Mouse (Mus musculus): ENCODE measurements around the gene Sppl2b. TPM values are rescaled to one million over a fixed set of nuclear protein-coding genes. Genes with fewer than 3 reads are reported as not detected.

Gene Sppl2b
- total and polyA plus RNA-seq, 3 experiments, result 52.0 to 65.9 TPM; not detected in 1

- no peak for DNase-seq (ENCODE audit: low read depth, low spot score)
- no peak overlapping the region for H3K27ac ChIP-seq (ENCODE audit: control insufficient read depth, low read depth, low read length)
- H3K36me3 ChIP-seq (ENCODE audit: control insufficient read depth in 1 of 2, insufficient read depth in 2 of 2, low read length in 2 of 2), result peaks cover 0 to 2% of the 10 kb centered on the region in 2 experiments; a peak in 1 of 4 replicates
- H3K9ac ChIP-seq (ENCODE audit: control insufficient read depth, low read depth, low read length, poor library complexity, severe bottlenecking), result peak overlapping the region; percentile 87
- peak overlapping the region; percentile 74 to 96 for H3K4me3 ChIP-seq (ENCODE audit: control insufficient read depth in 1 of 2, insufficient read depth in 1 of 2, low read depth in 2 of 2, low read length in 2 of 2)
- H3K9me3 ChIP-seq (replicated peaks; ENCODE audit: insufficient read depth, low read length), result no peaks in the 10 kb centered on the region
- H3K4me1 ChIP-seq (ENCODE audit: control insufficient read depth in 1 of 2, insufficient read depth in 2 of 2, low read length in 2 of 2), result peaks cover 0 to 8% of the 10 kb centered on the region in 2 experiments; a peak in 1 of 4 replicates
- no peaks in the 10 kb centered on the region; a peak in 1 of 4 replicates for H3K27me3 ChIP-seq (ENCODE audit: control insufficient read depth in 1 of 2, insufficient read depth in 2 of 2, low read length in 2 of 2)
- no peak for TF ChIP-seq POLR2A (IDR thresholded peaks at IDR 0.05; ENCODE audit: control insufficient read depth in 1 of 2, insufficient read depth in 1 of 2, low read depth in 1 of 2, low read length in 2 of 2, poor library complexity in 1 of 2)
- no peak for TF ChIP-seq TCF12 (IDR thresholded peaks at IDR 0.05; ENCODE audit: low read depth, low read length)
- no peak for TF ChIP-seq POLR2AphosphoS5 (IDR thresholded peaks at IDR 0.05; ENCODE audit: borderline replicate concordance, low read depth, low read length)
- TF ChIP-seq USF2 (IDR thresholded peaks at IDR 0.05; ENCODE audit: borderline replicate concordance in 1 of 2, insufficient read depth in 1 of 2, low read depth in 1 of 2, low read length in 2 of 2), result no peak
- peaks cover 6% of the 10 kb centered on the region for H3K79me2 ChIP-seq (ENCODE audit: control insufficient read depth, insufficient read depth, low read length, poor library complexity)
Observed at GRCm38 (mm10) chr10:80917336-80917778, 62.3 kb downstream of the Sppl2b start.

GRCm38 (mm10) chr10:80917779-80918434 lies 62.8 kb downstream of the Sppl2b start, which contains the start of gene Lmnb2:
Lmnb2 (minus strand) TSS chr10:80918245.
- peaks cover 0 to 8% of the 10 kb centered on the region in 2 experiments; a peak in 1 of 4 replicates for H3K4me1 ChIP-seq (ENCODE audit: control insufficient read depth in 1 of 2, insufficient read depth in 2 of 2, low read length in 2 of 2)
- peak within 1 kb of the TSS; percentile 74 to 96 for H3K4me3 ChIP-seq (ENCODE audit: control insufficient read depth in 1 of 2, insufficient read depth in 1 of 2, low read depth in 2 of 2, low read length in 2 of 2)
- H3K27ac ChIP-seq (ENCODE audit: control insufficient read depth, low read depth, low read length), result peak within 1 kb of the TSS; percentile 3; the same call in 1 of the 2 replicates
- peaks cover 6% of the 10 kb centered on the region for H3K79me2 ChIP-seq (ENCODE audit: control insufficient read depth, insufficient read depth, low read length, poor library complexity)
- DNase-seq (ENCODE audit: low read depth, low spot score), result peak; percentile 74
- peak within 1 kb of the TSS; percentile 87 for H3K9ac ChIP-seq (ENCODE audit: control insufficient read depth, low read depth, low read length, poor library complexity, severe bottlenecking)
- H3K9me3 ChIP-seq (replicated peaks; ENCODE audit: insufficient read depth, low read length), result no peaks in the 10 kb centered on the region
- peaks cover 0 to 2% of the 10 kb centered on the region in 2 experiments; a peak in 1 of 4 replicates for H3K36me3 ChIP-seq (ENCODE audit: control insufficient read depth in 1 of 2, insufficient read depth in 2 of 2, low read length in 2 of 2)
- H3K27me3 ChIP-seq (ENCODE audit: control insufficient read depth in 1 of 2, insufficient read depth in 2 of 2, low read length in 2 of 2), result no peaks in the 10 kb centered on the region; a peak in 1 of 4 replicates
- peak; percentile 54; the same call in 1 of the 2 replicates for TF ChIP-seq ELF1 (IDR thresholded peaks at IDR 0.05; ENCODE audit: low read depth, low read length)
- TF ChIP-seq USF2 (IDR thresholded peaks at IDR 0.05; ENCODE audit: borderline replicate concordance in 1 of 2, insufficient read depth in 1 of 2, low read depth in 1 of 2, low read length in 2 of 2), result no peak
- no peak for TF ChIP-seq MYB (IDR thresholded peaks at IDR 0.05; ENCODE audit: low read depth, low read length)
- TF ChIP-seq CHD1 (IDR thresholded peaks at IDR 0.05; ENCODE audit: low read depth, low read length), result no peak
- TF ChIP-seq CHD2 (IDR thresholded peaks at IDR 0.05; ENCODE audit: low read length), result no peak
- peak; percentile 49; the same call in 1 of the 2 replicates for TF ChIP-seq MAZ (IDR thresholded peaks at IDR 0.05; ENCODE audit: low read depth, low read length)
- peak; percentile 61; the same call in 1 of the 2 replicates for TF ChIP-seq RCOR1 (IDR thresholded peaks at IDR 0.05; ENCODE audit: low read depth, low read length)
- TF ChIP-seq UBTF (IDR thresholded peaks at IDR 0.05; ENCODE audit: borderline replicate concordance, insufficient read depth, low read depth, low read length), result no peak
- TF ChIP-seq SMC3 (IDR thresholded peaks at IDR 0.05; ENCODE audit: low read depth, low read length), result no peak
- TF ChIP-seq POLR2AphosphoS5 (IDR thresholded peaks at IDR 0.05; ENCODE audit: borderline replicate concordance, low read depth, low read length), result no peak
- TF ChIP-seq HCFC1 (IDR thresholded peaks at IDR 0.05; ENCODE audit: low read depth, low read length), result peak; percentile 98
- no peak for TF ChIP-seq NRF1 (IDR thresholded peaks at IDR 0.05; ENCODE audit: insufficient read depth, low read depth, low read length, poor library complexity, severe bottlenecking)
- TF ChIP-seq RAD21 (IDR thresholded peaks at IDR 0.05; ENCODE audit: low read depth, low read length), result no peak
- TF ChIP-seq KAT2A (conservative IDR thresholded peaks at IDR 0.05; ENCODE audit: low read depth, low read length), result peak; percentile 87
- TF ChIP-seq NELFE (IDR thresholded peaks at IDR 0.05; ENCODE audit: low read depth, low read length), result peak; percentile 71
- no peak for TF ChIP-seq BHLHE40 (IDR thresholded peaks at IDR 0.05; ENCODE audit: borderline replicate concordance, low read depth, low read length)
- peak; percentile 84 for TF ChIP-seq SIN3A (IDR thresholded peaks at IDR 0.05; ENCODE audit: low read length)
- TF ChIP-seq ZKSCAN1 (IDR thresholded peaks at IDR 0.05; ENCODE audit: low read depth, low read length), result no peak
- 0 out of 2 replicates have a peak, but pooled peaks have one; percentile 28 for TF ChIP-seq TBP (IDR thresholded peaks at IDR 0.05; ENCODE audit: low read depth, low read length)
- TF ChIP-seq MAFK (IDR thresholded peaks at IDR 0.05; ENCODE audit: borderline replicate concordance, low read depth, low read length), result no peak
- peak; percentile 77 to 78 for TF ChIP-seq POLR2A (IDR thresholded peaks at IDR 0.05; ENCODE audit: control insufficient read depth in 1 of 2, insufficient read depth in 1 of 2, low read depth in 1 of 2, low read length in 2 of 2, poor library complexity in 1 of 2)
- 0 out of 6 replicates have a peak, but pooled peaks of 1 of the 3 experiments have one; percentile 1 for TF ChIP-seq CTCF (IDR thresholded peaks at IDR 0.05 in 2 of 3, conservative IDR thresholded peaks at IDR 0.05 in 1 of 3; ENCODE audit: control insufficient read depth in 1 of 3, insufficient read depth in 1 of 3, low read depth in 2 of 3, low read length in 3 of 3, poor library complexity in 1 of 3, severe bottlenecking in 1 of 3)
- 0 out of 2 replicates have a peak, but pooled peaks have one; percentile 76 for TF ChIP-seq E2F4 (IDR thresholded peaks at IDR 0.05; ENCODE audit: borderline replicate concordance, low read depth, low read length)
- no peak for TF ChIP-seq ZNF384 (IDR thresholded peaks at IDR 0.05; ENCODE audit: low read depth, low read length)
- TF ChIP-seq EP300 (IDR thresholded peaks at IDR 0.05; ENCODE audit: low read depth in 1 of 2, low read length in 2 of 2), result no peak
- TF ChIP-seq MYC (IDR thresholded peaks at IDR 0.05; ENCODE audit: low read depth, low read length), result no peak
- TF ChIP-seq GATA1 (IDR thresholded peaks at IDR 0.05; ENCODE audit: low read depth, low read length), result no peak

Data from MEL (cell line).